Mouse (Mus musculus): ENCODE measurements around the gene Ntm.

DNA sequence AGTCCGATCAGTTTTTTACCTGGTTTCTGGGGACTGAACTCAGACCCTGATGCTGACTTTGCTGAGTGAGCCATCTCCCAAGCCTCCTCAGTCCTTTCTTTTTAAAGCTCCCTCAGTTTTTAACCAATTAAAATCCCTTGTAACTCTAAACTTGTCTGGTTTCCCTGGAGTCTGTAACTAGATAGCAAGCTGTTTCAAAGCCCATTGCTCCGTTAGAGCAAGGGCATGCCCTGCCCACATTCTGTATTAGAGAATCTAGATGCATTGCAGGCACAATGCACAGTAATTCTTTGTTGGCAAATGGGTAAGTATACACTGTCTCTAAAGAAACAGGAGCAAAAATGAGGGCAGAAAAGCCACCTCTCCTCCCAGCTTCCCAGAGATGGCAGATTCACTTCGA, 231.3 kb downstream of the Ntm start:
- no peak for TF ChIP-seq MAX (IDR thresholded peaks at IDR 0.05; ENCODE audit: low read depth)
- no peak for TF ChIP-seq TCF3 (IDR thresholded peaks at IDR 0.05; ENCODE audit: insufficient read length, low read depth)
- TF ChIP-seq POLR2A (IDR thresholded peaks at IDR 0.05; ENCODE audit: insufficient read length, low read depth): no peak
- TF ChIP-seq E2F4 (IDR thresholded peaks at IDR 0.05; ENCODE audit: insufficient read depth): no peak
- TF ChIP-seq USF1 (IDR thresholded peaks at IDR 0.05; ENCODE audit: low read depth): no peak
- TF ChIP-seq TCF12 (IDR thresholded peaks at IDR 0.05; ENCODE audit: insufficient read depth, poor library complexity, severe bottlenecking): no peak
- TF ChIP-seq MYOG (IDR thresholded peaks at IDR 0.05; ENCODE audit: control insufficient read depth in 1 of 3, insufficient read depth in 1 of 3, insufficient read length in 2 of 3, low read depth in 2 of 3): no peak
- no peak for TF ChIP-seq POLR2AphosphoS2 (IDR thresholded peaks at IDR 0.05; ENCODE audit: insufficient read length, low read depth)
- TF ChIP-seq MYOD1 (IDR thresholded peaks at IDR 0.05; ENCODE audit: control insufficient read depth in 1 of 3, insufficient read length in 2 of 3, low read depth in 2 of 3): no peak
